Mouse (Mus musculus) CD4-positive helper T cell, adult 2 months (primary cell): Measurements from ENCODE around the gene Mlx.
A peak's percentile ranks its signal among the peaks of the same experiment; 100 is the strongest.

Experiments used
- DNase-seq: peaks from one replicate; pipeline ENCODE4 v3.0.0-alpha.2; 2012; ENCODE audit warnings: low read depth, missing footprints, low spot score

The Mlx gene

GRCm38 (mm10) chr11:101086756-101087681 lies at the start of gene Mlx:
Gene Mlx (plus strand): TSS chr11:101087277.
- DNase-seq = peak; percentile 92

GRCm38 (mm10) chr11:101037795-101038194 lies 49.3 kb upstream of the Mlx start:
- DNase-seq = no peak

- no peak for DNase-seq
These were observed 41.3 kb upstream of the Mlx start for GRCm38 (mm10) chr11:101045826-101046225.

GRCm38 (mm10) chr11:101046440-101046839 lies 40.6 kb upstream of the Mlx start:
- DNase-seq = no peak

GRCm38 (mm10) chr11:101047502-101047901 lies 39.6 kb upstream of the Mlx start:
- DNase-seq = no peak

- DNase-seq = no peak
These were observed 36.7 kb upstream of the Mlx start for GRCm38 (mm10) chr11:101050359-101050758.

- no peak for DNase-seq
These were observed 36.0 kb upstream of the Mlx start for GRCm38 (mm10) chr11:101051051-101051493.

- no peak for DNase-seq
These were observed 35.5 kb upstream of the Mlx start for GRCm38 (mm10) chr11:101051617-101052016.

- no peak for DNase-seq
These were observed 34.2 kb upstream of the Mlx start for GRCm38 (mm10) chr11:101052751-101053473.

GRCm38 (mm10) chr11:101053974-101054373 lies 33.1 kb upstream of the Mlx start:
- no peak for DNase-seq

- no peak for DNase-seq
These were observed 31.7 kb upstream of the Mlx start for GRCm38 (mm10) chr11:101055418-101055817.

GRCm38 (mm10) chr11:101056885-101057284 lies 30.2 kb upstream of the Mlx start:
- DNase-seq = no peak

- DNase-seq = peak; percentile 83
These were observed 29.2 kb upstream of the Mlx start for GRCm38 (mm10) chr11:101057860-101058259.

- no peak for DNase-seq
These were observed 28.4 kb upstream of the Mlx start for GRCm38 (mm10) chr11:101058726-101059125.

GRCm38 (mm10) chr11:101059473-101059872 lies 27.6 kb upstream of the Mlx start:
- DNase-seq = no peak

- DNase-seq = no peak
These were observed 27.0 kb upstream of the Mlx start for GRCm38 (mm10) chr11:101060126-101060525.

- DNase-seq = no peak
These were observed 26.0 kb upstream of the Mlx start for GRCm38 (mm10) chr11:101061049-101061448.

- DNase-seq = peak; percentile 2
These were observed 24.8 kb upstream of the Mlx start for GRCm38 (mm10) chr11:101062165-101062884.

- DNase-seq = peak; percentile 3
These were observed 24.0 kb upstream of the Mlx start for GRCm38 (mm10) chr11:101062971-101063675.

GRCm38 (mm10) chr11:101063676-101064327 lies 23.3 kb upstream of the Mlx start:
- peak; percentile 61 for DNase-seq

- DNase-seq = no peak
These were observed 22.6 kb upstream of the Mlx start for GRCm38 (mm10) chr11:101064462-101064861.
